Mouse (Mus musculus): Measurements from ENCODE around the gene Vars. TPM values are rescaled to one million over a fixed set of nuclear protein-coding genes. Genes with fewer than 3 reads are reported as not detected.
A peak's percentile ranks its signal among the peaks of the same experiment; 100 is the strongest.
"Not testable (repeated sequence)": the region's sequence is repeated elsewhere in the genome, so short reads cannot be mapped to it uniquely, and the experiment has no call there.

Gene Vars
- polyA plus RNA-seq, 1 experiment = 49.8 TPM

- not testable (repeated sequence) for DNase-seq (ENCODE audit: low spot score)
Measured at GRCm38 (mm10) chr17:34971694-34972068, 29.1 kb upstream of the Vars start.

GRCm38 (mm10) chr17:34972069-34972749, 28.6 kb upstream of the Vars start, which contains the start of the genes Hspa1a and Hspa1l:
Gene Hspa1a (minus strand): TSS chr17:34972156.
Gene Hspa1l (plus strand): TSS chr17:34972703.
- DNase-seq (ENCODE audit: low spot score) = peak; percentile 76

GRCm38 (mm10) chr17:34975581-34976492, 24.9 kb upstream of the Vars start:
- DNase-seq (ENCODE audit: low spot score) = no peak

- no peak for DNase-seq (ENCODE audit: low spot score)
Measured at GRCm38 (mm10) chr17:34977000-34977399, 23.8 kb upstream of the Vars start.

- DNase-seq (ENCODE audit: low spot score) = no peak
Measured at GRCm38 (mm10) chr17:34978239-34978638, 22.5 kb upstream of the Vars start.

GRCm38 (mm10) chr17:34979631-34980030, 21.2 kb upstream of the Vars start:
- DNase-seq (ENCODE audit: low spot score) = no peak

GRCm38 (mm10) chr17:34980655-34981054, 20.1 kb upstream of the Vars start:
- no peak for DNase-seq (ENCODE audit: low spot score)

- DNase-seq (ENCODE audit: low spot score) = peak; percentile 88
Measured at GRCm38 (mm10) chr17:34981690-34982180, 19.1 kb upstream of the Vars start, which contains the start of gene Lsm2. Gene Lsm2 (plus strand): TSS chr17:34981862.

GRCm38 (mm10) chr17:34982328-34982727, 18.5 kb upstream of the Vars start:
- DNase-seq (ENCODE audit: low spot score) = no peak

- no peak for DNase-seq (ENCODE audit: low spot score)
Measured at GRCm38 (mm10) chr17:34984218-34984617, 16.6 kb upstream of the Vars start.

GRCm38 (mm10) chr17:34994751-34995150, 6.0 kb upstream of the Vars start:
- no peak for DNase-seq (ENCODE audit: low spot score)

GRCm38 (mm10) chr17:34995192-34995591, 5.6 kb upstream of the Vars start:
- DNase-seq (ENCODE audit: low spot score) = not testable (repeated sequence)

- not testable (repeated sequence) for DNase-seq (ENCODE audit: low spot score)
Measured at GRCm38 (mm10) chr17:34995927-34996326, 4.9 kb upstream of the Vars start.

- no peak for DNase-seq (ENCODE audit: low spot score)
Measured at GRCm38 (mm10) chr17:34996411-34997141, 4.2 kb upstream of the Vars start.

GRCm38 (mm10) chr17:34997142-34997483, 3.7 kb upstream of the Vars start:
- DNase-seq (ENCODE audit: low spot score) = no peak

- DNase-seq (ENCODE audit: low spot score) = no peak
Measured at GRCm38 (mm10) chr17:34998526-34999430, 2.0 kb upstream of the Vars start.

- not testable (repeated sequence) for DNase-seq (ENCODE audit: low spot score)
Measured at GRCm38 (mm10) chr17:34999871-35000716, 693 bp upstream of the Vars start.

GRCm38 (mm10) chr17:35001452-35002152, 815 bp downstream of the Vars start:
- no peak for DNase-seq (ENCODE audit: low spot score)

- no peak for DNase-seq (ENCODE audit: low spot score)
Measured at GRCm38 (mm10) chr17:35002153-35002865, 1.5 kb downstream of the Vars start.

Data from urinary bladder, adult 2 months (tissue).